Mouse (Mus musculus) T-helper 17 cell (primary cell): ENCODE data around the gene Gm266.

ENCODE experiments used
- in situ Hi-C, 2 experiments: fragments of 300-600 bp; cut with MboI, MseI; formaldehyde crosslinking; loops; 1 replicate in 1 of 2; 2 replicates in 1 of 2; pipeline ENCODE4 v1.15.1; 2025; ENCODE audit warnings: high pct_unique_total_duplicates in 2 of 2

Gene Gm266

DNA sequence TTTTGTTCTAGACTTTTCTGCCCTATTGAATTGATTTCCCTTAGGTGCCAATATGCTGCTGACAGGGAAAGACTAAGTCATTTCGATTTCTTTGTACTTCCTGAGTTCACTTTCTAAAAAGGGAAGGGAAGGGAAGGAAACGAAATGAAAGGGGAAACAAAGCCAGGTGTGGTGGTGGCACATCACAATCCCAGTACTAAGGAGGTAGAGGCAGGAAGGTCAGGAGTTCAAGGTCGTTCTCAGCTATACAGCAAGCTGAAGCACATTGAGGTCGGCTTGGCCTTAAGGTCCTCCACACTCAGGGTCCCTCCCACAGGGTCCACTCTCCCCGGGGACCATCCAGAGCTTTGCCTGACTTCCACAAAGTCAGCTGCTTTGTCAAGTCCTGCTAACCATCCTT, 17.9 kb upstream of the Gm266 start:
- in situ Hi-C loops = no loop called here

DNA sequence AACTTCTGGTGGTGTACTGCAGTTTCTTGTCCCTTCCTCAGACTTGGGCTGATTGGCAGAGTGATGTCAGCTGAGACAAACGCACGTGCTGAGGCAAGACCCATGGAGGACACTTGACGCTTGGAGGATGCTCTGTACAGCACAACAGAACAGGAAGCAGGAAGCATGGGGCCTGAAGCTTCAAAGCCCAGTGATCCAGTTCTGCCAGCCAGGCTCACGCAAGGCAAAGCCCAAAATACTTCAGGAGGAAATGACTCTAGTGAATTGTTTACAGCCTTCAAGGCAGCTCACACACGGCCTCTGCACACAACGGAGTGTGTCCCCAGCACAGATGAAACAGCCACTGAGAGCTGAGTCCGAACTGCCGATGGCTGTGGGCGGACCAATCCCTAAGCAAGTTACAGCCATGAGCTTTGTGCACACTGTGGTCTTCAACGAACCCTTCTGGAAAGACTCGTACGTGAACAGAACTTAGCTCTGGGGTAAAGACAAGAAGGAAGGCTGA, 17.5 kb upstream of the Gm266 start:
- in situ Hi-C loops = no loop called here

DNA sequence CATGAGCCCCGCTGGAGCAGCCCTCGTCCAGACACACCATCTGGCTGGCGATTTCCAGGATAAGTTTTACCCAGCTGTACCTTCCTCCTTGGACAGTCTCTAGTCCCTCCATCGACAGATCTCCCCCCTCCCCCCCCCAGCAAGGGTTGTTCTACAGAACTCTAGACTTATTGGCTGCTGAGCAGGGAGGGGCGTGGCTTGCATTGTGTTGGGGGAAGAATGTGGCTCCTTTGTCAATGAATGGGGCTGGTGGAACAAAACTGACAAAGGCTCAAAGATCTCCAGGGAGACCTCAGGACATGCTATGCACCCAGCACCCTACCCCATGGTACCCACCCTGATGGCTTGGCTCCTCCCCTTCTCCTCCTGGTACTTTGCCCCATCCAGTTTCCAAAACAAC, 15.1 kb upstream of the Gm266 start:
- in situ Hi-C loops = no loop called here

DNA sequence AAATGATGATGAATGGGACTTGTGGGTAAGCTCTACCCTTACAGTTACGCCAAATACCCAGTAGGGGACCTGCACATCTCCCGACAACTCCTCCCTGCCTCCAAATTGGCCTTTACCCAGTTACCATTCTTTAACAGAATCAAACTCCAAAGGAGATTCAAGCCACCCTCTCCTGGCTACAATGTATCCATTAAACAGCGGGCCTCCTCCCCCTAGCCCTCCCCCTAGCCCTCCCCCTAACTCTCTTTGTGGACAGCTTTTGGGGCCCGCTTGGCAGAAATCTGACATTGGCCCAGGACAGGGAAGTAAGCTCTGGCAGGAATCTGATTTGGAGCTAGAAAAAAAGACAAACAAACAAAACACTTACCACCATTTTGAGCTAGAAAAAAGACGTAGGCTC, 14.0 kb upstream of the Gm266 start:
- in situ Hi-C loops = no loop called here

DNA sequence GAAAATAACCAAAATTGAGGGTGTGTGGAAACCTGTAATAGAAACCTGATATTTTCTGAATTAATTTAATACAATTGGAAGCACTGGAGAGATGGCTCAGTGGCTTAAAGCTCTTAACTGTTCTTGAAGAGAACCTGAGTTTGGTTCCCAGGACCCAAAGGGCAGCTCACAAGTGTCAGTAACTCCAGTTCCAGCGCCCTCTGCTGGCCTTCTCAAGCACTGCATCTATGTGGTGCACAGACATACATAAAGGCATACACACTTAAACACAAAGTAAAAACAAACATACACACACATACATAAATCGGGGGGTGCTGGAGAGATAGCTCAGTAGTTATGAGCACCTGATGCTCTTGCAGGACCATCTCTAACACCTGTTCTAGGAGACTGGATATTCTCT, 11.5 kb upstream of the Gm266 start:
- in situ Hi-C loops = no loop called here

GRCm38 (mm10) chr12:111494931-111495330, 9.3 kb upstream of the Gm266 start:
- in situ Hi-C loops = no loop called here

GRCm38 (mm10) chr12:111489261-111489865, 3.7 kb upstream of the Gm266 start:
- in situ Hi-C loops = loop anchor here in 1 of 2 experiments (10.0 kb wide), 1 partner anchor 1245 kb away; no protein-coding TSS in a partner anchor

DNA sequence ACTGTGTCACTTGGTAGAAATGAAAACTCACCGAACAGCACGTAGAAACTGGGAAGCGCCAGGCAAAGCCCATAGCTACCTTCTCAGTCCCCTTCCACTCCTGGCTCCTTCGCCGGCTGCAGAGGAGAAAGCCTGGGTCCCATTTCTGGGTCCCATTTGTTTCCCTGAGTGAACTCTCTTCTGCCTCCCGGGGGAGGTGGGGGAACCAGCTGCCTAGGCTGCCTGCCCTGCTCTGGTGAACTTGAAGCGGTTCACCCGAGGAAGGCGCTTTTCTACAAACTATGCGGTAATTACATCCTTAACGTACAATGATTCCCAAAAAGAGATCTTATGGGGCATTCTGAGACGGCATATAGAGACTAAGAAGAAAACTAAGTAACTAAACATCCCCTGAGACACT, 832 bp upstream of the Gm266 start:
- in situ Hi-C loops = loop anchor here in 1 of 2 experiments (10.0 kb wide), 1 partner anchor 1242 kb away; no protein-coding TSS in a partner anchor

DNA sequence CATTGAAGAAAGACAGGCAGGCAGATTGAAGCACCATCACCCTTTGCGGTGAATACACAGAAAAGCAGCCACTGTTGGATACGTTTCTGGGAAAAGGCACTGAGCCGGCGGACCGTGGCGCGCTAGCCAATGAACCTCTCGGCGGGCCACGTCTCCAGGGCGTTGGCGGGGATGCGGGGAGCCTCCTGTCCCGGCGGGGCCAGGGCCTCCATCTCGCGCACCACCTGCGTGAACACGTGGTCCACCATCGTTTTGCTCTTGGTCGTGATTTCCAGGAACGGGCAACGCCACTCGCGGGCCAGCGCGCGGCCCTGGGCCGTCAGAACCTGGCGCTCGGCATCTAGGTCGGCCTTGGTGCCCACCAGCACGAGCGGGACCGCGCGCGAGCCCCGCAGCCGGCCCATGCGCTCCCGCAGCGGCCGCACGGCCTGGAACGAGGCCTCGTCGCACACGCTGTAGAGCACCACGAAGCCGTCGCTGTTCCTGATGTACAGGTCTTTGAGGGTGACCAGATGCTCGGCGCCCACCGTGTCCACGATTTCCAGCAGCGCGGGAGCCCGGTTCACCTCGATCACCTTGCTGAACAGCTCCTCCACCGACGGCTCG, 474 bp downstream of the Gm266 start:
- in situ Hi-C loops = loop anchor here in 1 of 2 experiments (10.0 kb wide), 1 partner anchor 1240 kb away; no protein-coding TSS in a partner anchor

- in situ Hi-C loops = loop anchor here in 1 of 2 experiments (10.0 kb wide), 1 partner anchor 1235 kb away; no protein-coding TSS in a partner anchor
Observed at GRCm38 (mm10) chr12:111479917-111480316, 5.7 kb downstream of the Gm266 start.

DNA sequence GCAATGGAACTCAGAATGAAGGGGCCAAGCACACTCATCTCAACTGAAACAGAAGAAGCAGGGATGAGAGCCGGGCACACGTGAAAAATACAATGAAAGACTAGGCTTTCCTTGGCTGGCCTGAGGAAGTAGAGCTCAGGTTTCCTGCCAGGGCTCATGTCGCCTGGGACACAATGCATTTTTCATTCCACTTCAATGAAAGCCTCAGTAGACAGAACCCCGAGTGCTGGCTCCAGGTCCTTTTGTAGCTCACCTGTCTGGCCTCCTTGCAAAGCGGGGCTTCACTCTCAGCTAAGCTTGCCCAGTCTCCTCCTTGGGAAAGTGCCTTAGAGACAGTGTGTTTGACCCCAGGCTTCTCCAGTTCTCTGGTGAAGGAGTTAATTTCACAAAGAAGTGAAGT, 6.7 kb downstream of the Gm266 start:
- in situ Hi-C loops = no loop called here

GRCm38 (mm10) chr12:111474893-111475643, 10.6 kb downstream of the Gm266 start:
- in situ Hi-C loops = no loop called here

DNA sequence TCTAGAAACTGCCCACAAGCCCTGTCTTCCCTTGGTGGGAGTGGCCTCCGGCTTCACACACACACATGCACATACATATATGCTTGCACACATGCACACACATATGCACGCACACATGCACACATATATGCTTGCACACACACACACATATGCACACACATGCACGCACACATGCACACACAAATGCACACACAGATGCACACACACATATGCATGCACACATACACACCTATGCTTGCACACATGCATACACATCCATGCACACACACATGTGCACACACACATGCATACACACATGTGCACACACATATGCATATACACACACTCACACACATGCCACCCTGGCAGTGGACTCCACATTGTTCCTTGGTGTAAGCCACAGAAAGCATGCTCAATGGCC, 11.2 kb downstream of the Gm266 start:
- in situ Hi-C loops = no loop called here

GRCm38 (mm10) chr12:111472886-111473285, 12.7 kb downstream of the Gm266 start:
- in situ Hi-C loops = no loop called here

GRCm38 (mm10) chr12:111471721-111472120, 13.9 kb downstream of the Gm266 start:
- in situ Hi-C loops = no loop called here

DNA sequence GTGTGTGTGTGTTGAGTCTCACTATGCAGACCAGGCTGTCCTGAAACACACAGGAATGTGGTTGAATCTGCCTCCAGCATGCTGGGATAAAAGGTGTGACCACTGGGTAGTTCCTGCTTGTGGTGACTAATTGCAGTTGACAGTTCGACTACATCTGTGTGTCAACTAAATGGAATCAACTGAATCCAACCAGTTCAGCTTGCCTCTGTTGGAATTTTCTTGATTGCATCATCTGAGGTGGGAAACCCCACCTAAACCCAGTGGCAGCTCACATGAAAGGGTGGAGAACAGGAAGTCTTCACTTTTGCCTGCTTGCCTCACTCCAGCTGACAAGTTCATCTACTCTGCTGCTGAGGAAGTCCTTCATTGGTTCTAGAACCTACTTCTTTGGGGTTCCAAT, 14.5 kb downstream of the Gm266 start:
- in situ Hi-C loops = no loop called here

DNA sequence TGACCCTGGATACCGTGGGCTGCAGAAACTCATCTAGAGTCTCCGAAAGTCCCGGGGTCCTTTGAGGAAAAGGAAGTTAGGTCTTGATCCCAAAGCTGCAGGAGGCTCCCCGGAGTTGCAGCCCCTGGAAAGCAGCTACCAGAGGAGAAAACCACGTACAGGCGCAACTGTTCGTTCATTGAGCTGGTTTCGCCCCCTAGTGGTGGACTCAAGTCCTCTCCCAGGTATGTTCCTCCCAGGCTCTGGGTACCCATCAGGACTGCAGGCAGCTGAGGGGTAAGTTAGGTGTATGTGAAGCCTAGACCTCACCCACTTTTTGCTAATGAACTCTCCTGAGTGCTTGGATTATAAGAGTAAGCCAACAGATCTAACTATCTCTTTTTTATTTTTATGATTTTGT, 16.1 kb downstream of the Gm266 start:
- in situ Hi-C loops = no loop called here

DNA sequence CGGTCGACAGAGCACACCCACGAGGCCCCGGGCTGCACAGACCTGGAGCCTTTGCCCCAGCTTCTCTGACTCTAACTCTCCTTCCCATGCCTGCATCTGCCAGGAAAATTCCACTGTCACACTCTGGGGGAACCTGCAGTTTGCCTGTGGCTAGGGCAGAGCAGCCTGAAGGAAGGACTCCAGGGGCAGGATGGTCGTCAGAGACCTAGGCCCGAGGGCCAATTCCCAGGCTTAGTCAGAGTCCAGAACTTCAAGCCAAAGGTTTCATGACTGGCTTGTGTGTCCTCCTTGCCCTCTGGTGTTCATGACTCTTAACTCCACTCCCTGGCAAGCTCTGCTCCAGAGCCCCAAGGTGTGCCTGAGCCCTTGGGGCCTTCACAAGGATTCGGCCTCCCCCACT, 17.4 kb downstream of the Gm266 start:
- in situ Hi-C loops = no loop called here

- in situ Hi-C loops = no loop called here
Observed at GRCm38 (mm10) chr12:111466369-111466768, 19.3 kb downstream of the Gm266 start.

GRCm38 (mm10) chr12:111463570-111463969, 22.1 kb downstream of the Gm266 start:
- in situ Hi-C loops = no loop called here

- in situ Hi-C loops = no loop called here
Observed at GRCm38 (mm10) chr12:111457742-111458141, 27.9 kb downstream of the Gm266 start.

DNA sequence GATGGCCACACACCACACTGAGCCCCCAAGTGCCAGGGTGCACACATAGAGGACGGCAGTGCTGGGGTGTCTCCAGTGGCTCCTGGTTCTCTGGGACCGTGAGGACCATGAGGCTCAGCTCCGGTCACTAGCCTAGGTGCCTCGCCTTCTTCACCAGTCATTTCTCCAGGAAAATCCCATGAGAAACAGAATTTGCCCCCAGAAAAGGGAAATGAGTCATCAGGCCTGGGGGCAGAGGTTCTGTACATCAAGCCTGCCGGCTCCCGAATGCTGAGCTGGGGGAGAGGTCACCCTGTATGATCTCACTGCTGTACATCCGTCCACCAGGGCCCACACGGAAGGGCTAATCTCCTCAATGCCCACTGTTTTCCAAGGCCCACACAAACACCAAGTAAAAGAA, 29.8 kb downstream of the Gm266 start:
- in situ Hi-C loops = no loop called here
